Mouse (Mus musculus): ENCODE data around the gene Vamp8. TPM values are rescaled to one million over a fixed set of nuclear protein-coding genes. Genes with fewer than 3 reads are reported as not detected.

Gene Vamp8
- polyA plus RNA-seq, 1 experiment from 2014 or later: 69.6 TPM

DNA sequence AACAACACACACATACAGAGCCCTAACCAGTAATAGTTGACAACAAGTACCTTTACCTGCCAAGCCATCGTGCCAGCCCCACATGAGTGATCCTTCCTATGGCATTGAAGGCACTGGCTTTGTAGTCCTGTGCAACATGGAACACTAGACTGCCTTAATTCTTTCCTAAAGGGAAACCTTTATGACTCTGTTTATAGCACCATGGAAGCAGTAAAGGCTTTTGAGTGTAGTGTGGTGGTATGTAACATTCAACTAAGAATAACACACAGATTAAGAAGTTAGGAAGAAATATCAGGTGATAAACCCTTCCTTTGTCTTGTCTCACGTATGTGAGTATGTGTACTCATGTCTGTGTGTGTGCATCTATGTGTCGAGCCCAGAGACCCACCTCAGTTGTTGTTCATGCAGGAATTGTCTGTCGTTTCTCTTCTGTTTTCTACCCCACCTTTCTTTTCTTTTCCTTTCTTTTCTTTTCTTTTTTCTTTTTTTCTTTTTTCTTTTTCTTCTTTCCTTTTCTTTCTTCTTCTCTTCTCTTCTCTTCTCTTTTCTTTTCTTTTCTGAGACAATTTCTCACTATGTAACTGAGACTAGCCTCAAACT, 23.6 kb downstream of the Vamp8 start, which contains the start of gene Rnf181:
Gene Rnf181, minus strand, starts transcription at position 113 of the 600 bp plus-strand sequence.
- DNase-seq (ENCODE audit: low spot score) (no peak), ATAC-seq (replicated peaks; ENCODE audit: insufficient number of reproducible peaks, low FRiP score, low TSS enrichment, low read depth) (no peak)
- Histone ChIP-seq H3K4me2 (ENCODE audit: low read depth, low read length) (no peak within 1 kb of the TSS), H3K9ac (replicated peaks; ENCODE audit: low read length) (no peak within 1 kb of the TSS), H3K4me1 (ENCODE audit: control insufficient read depth, insufficient read depth, low read length) (no peaks in the 10 kb centered on the region), H3K36me3 (replicated peaks; ENCODE audit: control insufficient read depth, insufficient read depth, low read depth, low read length) (no peaks in the 10 kb centered on the region), H3K9me3 (replicated peaks; ENCODE audit: control insufficient read depth, low read length) (no peaks in the 10 kb centered on the region), H3K27me3 (ENCODE audit: control insufficient read depth, insufficient read depth, low read length) (no peaks in the 10 kb centered on the region), H3K27ac (replicated peaks; ENCODE audit: low read depth, low read length) (no peak within 1 kb of the TSS), H3K4me3 (ENCODE audit: low read depth, low read length) (no peak within 1 kb of the TSS)
- 74% methylated on average over 4 of the region's 4 CpGs for WGBS

- Histone ChIP-seq H3K4me2 (ENCODE audit: low read depth, low read length) (no peak overlapping the region), H3K9me3 (replicated peaks; ENCODE audit: control insufficient read depth, low read length) (no peaks in the 10 kb centered on the region), H3K4me1 (ENCODE audit: control insufficient read depth, insufficient read depth, low read length) (no peaks in the 10 kb centered on the region), H3K36me3 (replicated peaks; ENCODE audit: control insufficient read depth, insufficient read depth, low read depth, low read length) (no peaks in the 10 kb centered on the region), H3K9ac (replicated peaks; ENCODE audit: low read length) (no peak overlapping the region), H3K4me3 (ENCODE audit: low read depth, low read length) (no peak overlapping the region), H3K27me3 (ENCODE audit: control insufficient read depth, insufficient read depth, low read length) (no peaks in the 10 kb centered on the region), H3K27ac (replicated peaks; ENCODE audit: low read depth, low read length) (no peak overlapping the region)
- ATAC-seq (replicated peaks; ENCODE audit: insufficient number of reproducible peaks, low FRiP score, low TSS enrichment, low read depth) (no peak), DNase-seq (ENCODE audit: low spot score) (no peak)
- WGBS: 64% methylated on average over 3 of the region's 3 CpGs
Measured at GRCm38 (mm10) chr6:72366304-72366703, 24.2 kb downstream of the Vamp8 start.

- H3K9me3 ChIP-seq (replicated peaks; ENCODE audit: control insufficient read depth, low read length): no peaks in the 10 kb centered on the region
- H3K27ac ChIP-seq (replicated peaks; ENCODE audit: low read depth, low read length): no peak overlapping the region
- no peak for DNase-seq (ENCODE audit: low spot score)
- no peak for ATAC-seq (replicated peaks; ENCODE audit: insufficient number of reproducible peaks, low FRiP score, low TSS enrichment, low read depth)
- H3K4me2 ChIP-seq (ENCODE audit: low read depth, low read length): no peak overlapping the region
- H3K9ac ChIP-seq (replicated peaks; ENCODE audit: low read length): no peak overlapping the region
- H3K27me3 ChIP-seq (ENCODE audit: control insufficient read depth, insufficient read depth, low read length): no peaks in the 10 kb centered on the region
- peaks cover 6% of the 10 kb centered on the region for H3K36me3 ChIP-seq (replicated peaks; ENCODE audit: control insufficient read depth, insufficient read depth, low read depth, low read length)
- 0 out of 2 replicates have a peak, but pooled peaks cover 2% of the 10 kb centered on the region for H3K4me1 ChIP-seq (ENCODE audit: control insufficient read depth, insufficient read depth, low read length)
- 72% methylated on average over 6 of the region's 6 CpGs for WGBS
- H3K4me3 ChIP-seq (ENCODE audit: low read depth, low read length): no peak overlapping the region
Measured at GRCm38 (mm10) chr6:72364985-72365384, 25.5 kb downstream of the Vamp8 start.

- Histone ChIP-seq H3K36me3 (replicated peaks; ENCODE audit: control insufficient read depth, insufficient read depth, low read depth, low read length) (peaks cover 6% of the 10 kb centered on the region), H3K9me3 (replicated peaks; ENCODE audit: control insufficient read depth, low read length) (no peaks in the 10 kb centered on the region), H3K4me1 (ENCODE audit: control insufficient read depth, insufficient read depth, low read length) (0 out of 2 replicates have a peak, but pooled peaks cover 2% of the 10 kb centered on the region), H3K9ac (replicated peaks; ENCODE audit: low read length) (no peak overlapping the region), H3K27me3 (ENCODE audit: control insufficient read depth, insufficient read depth, low read length) (no peaks in the 10 kb centered on the region), H3K4me2 (ENCODE audit: low read depth, low read length) (no peak overlapping the region), H3K27ac (replicated peaks; ENCODE audit: low read depth, low read length) (no peak overlapping the region), H3K4me3 (ENCODE audit: low read depth, low read length) (no peak overlapping the region)
- DNase-seq (ENCODE audit: low spot score) (no peak), ATAC-seq (replicated peaks; ENCODE audit: insufficient number of reproducible peaks, low FRiP score, low TSS enrichment, low read depth) (no peak)
- 46% methylated on average over 7 of the region's 7 CpGs for WGBS
Measured at GRCm38 (mm10) chr6:72364009-72364408, 26.5 kb downstream of the Vamp8 start.

DNA sequence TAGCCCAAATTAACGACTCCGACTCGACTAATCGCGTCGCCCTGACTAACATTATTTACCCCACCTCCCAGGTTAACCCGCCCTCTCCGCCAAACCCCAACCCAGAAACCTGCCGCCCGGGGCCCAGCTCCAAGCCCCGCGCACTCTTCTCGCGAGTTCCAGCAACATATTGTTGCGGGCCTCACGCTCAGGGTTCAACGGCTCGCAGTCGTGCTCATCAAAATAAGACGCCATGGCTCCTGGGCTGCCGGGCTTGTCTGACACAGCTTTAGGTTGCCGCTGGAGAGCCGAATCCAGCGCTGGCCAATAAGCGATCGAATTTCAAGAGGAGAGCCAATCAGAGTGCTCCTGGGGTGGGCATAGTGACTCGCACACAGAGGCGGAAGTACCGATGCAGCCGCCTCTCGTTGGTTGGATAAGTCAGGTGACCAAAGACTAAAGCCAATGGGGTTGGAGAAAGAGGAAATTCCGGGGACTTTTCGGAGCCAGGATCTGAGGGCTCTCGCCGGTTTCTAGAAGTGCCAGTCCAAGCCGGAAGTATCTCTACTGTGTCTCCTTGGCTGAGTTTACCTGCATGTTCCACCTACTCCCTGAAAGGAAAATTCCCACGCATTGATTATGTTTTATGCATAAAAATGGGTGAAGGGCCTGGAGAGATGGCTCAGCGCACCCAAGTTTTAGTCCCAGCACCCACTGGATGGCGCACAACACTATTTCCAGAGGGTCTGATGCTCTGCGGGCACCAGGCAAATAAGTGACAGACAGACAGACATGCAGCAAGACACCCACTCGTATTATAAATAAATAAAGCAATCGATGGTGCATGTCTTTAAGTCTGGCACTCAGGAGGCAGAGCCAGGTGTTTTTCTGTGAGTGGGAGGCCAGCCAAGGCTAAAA, 28.1 kb downstream of the Vamp8 start:
- peak; percentile 98 for ATAC-seq (replicated peaks; ENCODE audit: insufficient number of reproducible peaks, low FRiP score, low TSS enrichment, low read depth)
- under 1% methylated on average over 42 of the region's 42 CpGs for WGBS

GRCm38 (mm10) chr6:72361121-72361551, 29.4 kb downstream of the Vamp8 start:
- peaks cover 6% of the 10 kb centered on the region for H3K36me3 ChIP-seq (replicated peaks; ENCODE audit: control insufficient read depth, insufficient read depth, low read depth, low read length)
- peak overlapping the region; percentile 76; the same call in 1 of the 2 replicates for H3K4me3 ChIP-seq (ENCODE audit: low read depth, low read length)
- ATAC-seq (replicated peaks; ENCODE audit: insufficient number of reproducible peaks, low FRiP score, low TSS enrichment, low read depth) (no peak), DNase-seq (ENCODE audit: low spot score) (no peak)
- no peak overlapping the region for H3K27ac ChIP-seq (replicated peaks; ENCODE audit: low read depth, low read length)
- no peaks in the 10 kb centered on the region for H3K9me3 ChIP-seq (replicated peaks; ENCODE audit: control insufficient read depth, low read length)
- H3K4me1 ChIP-seq (ENCODE audit: control insufficient read depth, insufficient read depth, low read length): 0 out of 2 replicates have a peak, but pooled peaks cover 2% of the 10 kb centered on the region
- no peaks in the 10 kb centered on the region for H3K27me3 ChIP-seq (ENCODE audit: control insufficient read depth, insufficient read depth, low read length)
- H3K4me2 ChIP-seq (ENCODE audit: low read depth, low read length): peak overlapping the region; percentile 71
- 61% methylated on average over 5 of the region's 5 CpGs for WGBS
- no peak overlapping the region for H3K9ac ChIP-seq (replicated peaks; ENCODE audit: low read length)

More for the DNA sequence above, 28.1 kb downstream of the Vamp8 start:
- DNase-seq (ENCODE audit: low spot score): peak; percentile 98
- peak overlapping the region; percentile 68 for H3K9ac ChIP-seq (replicated peaks; ENCODE audit: low read length)
- peak overlapping the region; percentile 76 for H3K4me3 ChIP-seq (ENCODE audit: low read depth, low read length)
- H3K4me1 ChIP-seq (ENCODE audit: control insufficient read depth, insufficient read depth, low read length): 0 out of 2 replicates have a peak, but pooled peaks cover 2% of the 10 kb centered on the region
- no peaks in the 10 kb centered on the region for H3K9me3 ChIP-seq (replicated peaks; ENCODE audit: control insufficient read depth, low read length)
- peak overlapping the region; percentile 71 for H3K4me2 ChIP-seq (ENCODE audit: low read depth, low read length)
- H3K36me3 ChIP-seq (replicated peaks; ENCODE audit: control insufficient read depth, insufficient read depth, low read depth, low read length): peaks cover 6% of the 10 kb centered on the region
- no peaks in the 10 kb centered on the region for H3K27me3 ChIP-seq (ENCODE audit: control insufficient read depth, insufficient read depth, low read length)
- no peak overlapping the region for H3K27ac ChIP-seq (replicated peaks; ENCODE audit: low read depth, low read length)

- H3K27me3 ChIP-seq (ENCODE audit: control insufficient read depth, insufficient read depth, low read length): no peaks in the 10 kb centered on the region
- no peak overlapping the region; the same call in 1 of the 2 replicates for H3K9ac ChIP-seq (replicated peaks; ENCODE audit: low read length)
- WGBS: 81% methylated on average over 7 of the region's 7 CpGs
- H3K4me2 ChIP-seq (ENCODE audit: low read depth, low read length): no peak overlapping the region
- peaks cover 6% of the 10 kb centered on the region for H3K36me3 ChIP-seq (replicated peaks; ENCODE audit: control insufficient read depth, insufficient read depth, low read depth, low read length)
- no peak overlapping the region for H3K27ac ChIP-seq (replicated peaks; ENCODE audit: low read depth, low read length)
- ATAC-seq (replicated peaks; ENCODE audit: insufficient number of reproducible peaks, low FRiP score, low TSS enrichment, low read depth) (no peak), DNase-seq (ENCODE audit: low spot score) (no peak)
- H3K4me3 ChIP-seq (ENCODE audit: low read depth, low read length): no peak overlapping the region
- 0 out of 2 replicates have a peak, but pooled peaks cover 2% of the 10 kb centered on the region for H3K4me1 ChIP-seq (ENCODE audit: control insufficient read depth, insufficient read depth, low read length)
- H3K9me3 ChIP-seq (replicated peaks; ENCODE audit: control insufficient read depth, low read length): no peaks in the 10 kb centered on the region
Measured at GRCm38 (mm10) chr6:72360599-72360935, 29.9 kb downstream of the Vamp8 start.

Measured in embryonic facial prominence, embryonic 11.5 days (tissue).